Mouse (Mus musculus): ENCODE measurements around the gene Abcb1a. TPM values are rescaled to one million over a fixed set of nuclear protein-coding genes. Genes with fewer than 3 reads are reported as not detected.
A peak's percentile ranks its signal among the peaks of the same experiment; 100 is the strongest.

The Abcb1a gene
- 0.22 and 0.26 TPM in 2 replicates for polyA plus RNA-seq (2016; fragmentation: Nextera tagmentation; extraction: Ambion mirVana)

DNA sequence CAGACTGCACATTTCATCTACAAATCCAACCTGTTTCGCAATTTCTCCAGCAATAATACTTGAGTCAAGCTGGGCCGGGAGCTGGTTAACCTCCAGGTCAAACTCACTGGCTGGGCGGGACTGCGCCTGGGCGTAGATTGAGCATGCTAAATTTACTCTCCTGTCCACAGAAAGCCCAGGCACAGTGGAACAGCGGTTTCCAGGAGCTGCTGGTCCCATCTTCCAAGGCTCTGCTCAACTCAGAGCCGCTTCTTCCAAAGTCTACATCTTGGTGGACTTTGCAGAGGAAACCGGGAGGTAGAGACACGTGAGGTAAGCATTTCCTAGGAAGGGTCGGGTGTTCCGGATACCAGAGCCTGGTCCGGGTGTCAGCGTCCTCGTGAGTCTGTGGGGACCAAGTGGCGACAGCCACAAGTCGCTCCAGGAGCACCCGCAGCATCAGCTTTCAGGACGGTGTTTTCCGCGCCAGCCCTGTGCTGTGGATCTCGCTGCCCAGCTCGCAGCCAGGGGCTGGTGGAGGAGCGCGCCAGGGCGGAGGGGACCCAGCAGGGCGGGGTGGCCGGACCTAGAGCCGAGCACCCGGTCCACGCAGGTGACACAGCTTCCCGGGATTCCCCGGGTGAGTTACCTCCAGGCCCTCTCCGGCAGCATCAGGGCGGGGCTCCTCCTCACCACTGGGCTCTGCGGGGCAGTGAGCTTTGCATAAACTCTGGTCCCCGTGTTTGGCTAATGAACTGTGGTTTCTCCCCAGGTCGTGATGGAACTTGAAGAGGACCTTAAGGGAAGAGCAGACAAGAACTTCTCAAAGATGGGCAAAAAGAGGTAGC is at the start of gene Abcb1a:
Gene Abcb1a (plus strand): TSS at position 167 of the 827 bp plus-strand sequence.
- peak; percentile 30 for DNase-seq (ENCODE audit: low spot score)
- Histone ChIP-seq H3K4me1 (replicated peaks) (peaks cover 9% of the 10 kb centered on the region), H3K27me3 (ENCODE audit: insufficient read depth, poor library complexity, severe bottlenecking) (peaks cover 3% of the 10 kb centered on the region; the same call in 1 of the 2 replicates), H3K36me3 (no peaks in the 10 kb centered on the region), H3K27ac (no peak within 1 kb of the TSS), H3K4me3 (peak within 1 kb of the TSS; percentile 59), H3K9me3 (no peaks in the 10 kb centered on the region)
- 9% methylated on average over 37 of the region's 37 CpGs for whole genome bisulfite sequencing

GRCm38 (mm10) chr5:8622071-8622595 is 37.7 kb upstream of the Abcb1a start:
- peak; percentile 60 for DNase-seq (ENCODE audit: low spot score)
- H3K36me3 ChIP-seq: no peaks in the 10 kb centered on the region
- H3K27ac ChIP-seq: peak overlapping the region; percentile 90
- no peaks in the 10 kb centered on the region for H3K9me3 ChIP-seq
- 2% methylated on average over 49 of the region's 49 CpGs for WGBS
- peaks cover 6% of the 10 kb centered on the region; the same call in 1 of the 2 replicates for H3K4me1 ChIP-seq (replicated peaks)
- H3K4me3 ChIP-seq: peak overlapping the region; percentile 93
- 0 out of 2 replicates have a peak, but pooled peaks cover 4% of the 10 kb centered on the region for H3K27me3 ChIP-seq (ENCODE audit: insufficient read depth, poor library complexity, severe bottlenecking)

GRCm38 (mm10) chr5:8622596-8623231 is 37.2 kb upstream of the Abcb1a start, which contains the start of gene Rundc3b:
TSS of gene Rundc3b (minus strand) at chr5:8622952.
- Histone ChIP-seq H3K27ac (peak within 1 kb of the TSS; percentile 90), H3K27me3 (ENCODE audit: insufficient read depth, poor library complexity, severe bottlenecking) (0 out of 2 replicates have a peak, but pooled peaks cover 4% of the 10 kb centered on the region), H3K36me3 (no peaks in the 10 kb centered on the region), H3K9me3 (no peaks in the 10 kb centered on the region), H3K4me3 (peak within 1 kb of the TSS; percentile 93), H3K4me1 (replicated peaks) (peaks cover 6% of the 10 kb centered on the region; the same call in 1 of the 2 replicates)
- peak; percentile 92 for DNase-seq (ENCODE audit: low spot score)
- WGBS: under 1% methylated on average over 68 of the region's 74 CpGs

GRCm38 (mm10) chr5:8632901-8633300 is 27.0 kb upstream of the Abcb1a start:
- WGBS: 86% methylated on average over 3 of the region's 3 CpGs
- Histone ChIP-seq H3K9me3 (no peaks in the 10 kb centered on the region), H3K27me3 (ENCODE audit: insufficient read depth, poor library complexity, severe bottlenecking) (no peaks in the 10 kb centered on the region), H3K36me3 (no peaks in the 10 kb centered on the region), H3K4me3 (no peak overlapping the region), H3K4me1 (replicated peaks) (no peaks in the 10 kb centered on the region), H3K27ac (no peak overlapping the region)
- DNase-seq (ENCODE audit: low spot score): no peak

DNA sequence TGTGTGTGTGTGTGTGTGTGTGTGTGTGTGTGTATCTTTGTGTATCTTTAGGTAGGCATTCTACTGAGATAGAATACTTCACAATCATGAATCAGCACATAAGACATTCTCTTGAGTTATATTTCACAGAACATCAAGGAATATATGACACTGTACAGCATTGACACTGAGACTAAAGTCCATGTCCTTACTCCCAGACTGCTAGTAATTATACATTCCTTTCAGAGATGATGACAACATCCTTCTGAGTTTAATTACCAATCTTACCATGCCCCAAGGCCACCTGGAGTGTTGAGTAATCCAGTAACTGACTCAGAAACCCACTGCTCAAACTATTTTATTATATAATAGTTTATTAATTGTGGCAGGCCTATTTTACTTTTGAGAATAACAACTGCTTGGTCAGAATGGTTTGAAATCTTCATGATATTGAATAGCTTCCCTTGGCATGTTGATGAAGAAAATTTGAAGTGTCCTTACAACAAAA is 25.3 kb upstream of the Abcb1a start:
- Histone ChIP-seq H3K36me3 (no peaks in the 10 kb centered on the region), H3K9me3 (no peaks in the 10 kb centered on the region), H3K4me3 (no peak overlapping the region), H3K27ac (no peak overlapping the region), H3K4me1 (replicated peaks) (no peaks in the 10 kb centered on the region), H3K27me3 (ENCODE audit: insufficient read depth, poor library complexity, severe bottlenecking) (no peaks in the 10 kb centered on the region)
- DNase-seq (ENCODE audit: low spot score): no peak

DNA sequence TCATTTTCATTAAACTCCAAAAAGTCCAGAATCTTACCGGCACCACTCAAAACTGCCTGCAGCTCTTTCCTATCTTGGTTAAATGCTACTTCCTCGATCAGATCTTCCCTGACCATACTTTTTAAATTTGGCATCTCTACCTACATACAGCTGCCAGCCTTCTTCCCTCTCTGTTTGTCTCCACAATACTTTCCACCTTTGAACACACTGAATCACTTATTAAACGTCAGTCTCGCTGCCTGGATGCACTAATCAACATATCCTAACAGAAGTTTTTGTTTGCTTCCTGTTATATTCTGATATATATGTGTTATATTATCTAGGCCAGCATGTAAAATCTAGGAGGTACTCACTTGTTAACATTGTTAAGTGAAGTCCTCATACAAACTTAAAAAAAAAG is 11.6 kb upstream of the Abcb1a start:
- WGBS: 80% methylated on average over 4 of the region's 4 CpGs
- no peak for DNase-seq (ENCODE audit: low spot score)
- no peak overlapping the region for H3K4me3 ChIP-seq

DNA sequence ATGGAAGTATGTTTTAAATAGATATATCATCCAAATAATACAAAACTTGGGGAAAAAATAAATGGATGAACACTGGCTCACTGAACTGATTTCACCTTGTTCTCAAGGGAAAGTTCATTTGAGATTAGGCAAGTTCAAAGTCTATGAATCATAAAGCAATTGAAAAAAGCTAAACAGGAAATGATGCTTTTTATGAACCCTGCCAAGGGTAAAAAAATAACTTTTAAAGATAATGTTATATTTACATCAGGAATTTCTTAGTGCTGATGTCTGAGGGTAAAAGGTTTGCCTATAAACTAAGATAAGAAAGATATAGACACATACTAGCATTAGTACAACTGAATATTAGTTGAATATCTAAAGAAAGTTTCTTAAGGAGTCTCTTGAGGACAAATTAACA is 11.1 kb upstream of the Abcb1a start:
- H3K9me3 ChIP-seq: no peaks in the 10 kb centered on the region
- no peaks in the 10 kb centered on the region for H3K36me3 ChIP-seq
- H3K4me1 ChIP-seq (replicated peaks): no peaks in the 10 kb centered on the region
- H3K27ac ChIP-seq: no peak overlapping the region
- no peak overlapping the region for H3K4me3 ChIP-seq
- DNase-seq (ENCODE audit: low spot score): no peak
- H3K27me3 ChIP-seq (ENCODE audit: insufficient read depth, poor library complexity, severe bottlenecking): no peaks in the 10 kb centered on the region

More for the DNA sequence above, 11.6 kb upstream of the Abcb1a start:
- no peaks in the 10 kb centered on the region for H3K9me3 ChIP-seq
- no peaks in the 10 kb centered on the region for H3K4me1 ChIP-seq (replicated peaks)
- H3K27ac ChIP-seq: no peak overlapping the region
- no peaks in the 10 kb centered on the region for H3K36me3 ChIP-seq
- H3K27me3 ChIP-seq (ENCODE audit: insufficient read depth, poor library complexity, severe bottlenecking): no peaks in the 10 kb centered on the region

DNA sequence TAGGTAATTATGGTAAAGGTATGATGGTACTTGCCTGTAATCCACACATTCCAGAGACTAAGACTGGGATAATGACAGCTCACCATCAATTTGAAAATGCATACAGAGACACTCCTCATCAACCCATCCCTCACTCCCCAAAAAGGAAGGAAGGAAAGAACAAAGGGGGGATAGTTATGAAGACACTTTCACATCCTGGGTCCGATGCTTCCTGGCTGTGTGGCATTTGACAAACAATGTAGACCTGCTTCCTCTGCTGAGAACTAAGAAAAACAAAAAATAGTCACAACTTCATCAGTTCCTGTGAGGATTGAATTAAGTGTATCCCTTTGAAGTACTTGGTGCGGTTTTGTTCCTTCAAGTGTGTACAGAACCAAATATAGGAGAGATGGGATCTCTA is 7.8 kb upstream of the Abcb1a start:
- WGBS: 84% methylated on average over 2 of the region's 2 CpGs
- DNase-seq (ENCODE audit: low spot score): no peak
- Histone ChIP-seq H3K27ac (no peak overlapping the region), H3K36me3 (no peaks in the 10 kb centered on the region), H3K4me1 (replicated peaks) (no peaks in the 10 kb centered on the region), H3K27me3 (ENCODE audit: insufficient read depth, poor library complexity, severe bottlenecking) (no peaks in the 10 kb centered on the region), H3K4me3 (no peak overlapping the region), H3K9me3 (no peaks in the 10 kb centered on the region)

- H3K27ac ChIP-seq: no peak overlapping the region
- no peak for DNase-seq (ENCODE audit: low spot score)
These were observed 868 bp downstream of the Abcb1a start for GRCm38 (mm10) chr5:8660738-8661151.

GRCm38 (mm10) chr5:8664678-8665077 is 4.8 kb downstream of the Abcb1a start:
- DNase-seq (ENCODE audit: low spot score): no peak
- Histone ChIP-seq H3K36me3 (no peaks in the 10 kb centered on the region), H3K4me3 (no peak overlapping the region), H3K27ac (no peak overlapping the region), H3K4me1 (replicated peaks) (peaks cover 9% of the 10 kb centered on the region), H3K27me3 (ENCODE audit: insufficient read depth, poor library complexity, severe bottlenecking) (peaks cover 3% of the 10 kb centered on the region; the same call in 1 of the 2 replicates), H3K9me3 (no peaks in the 10 kb centered on the region)
- 81% methylated on average over 3 of the region's 3 CpGs for WGBS

More at GRCm38 (mm10) chr5:8660738-8661151, 868 bp downstream of the Abcb1a start:
- H3K36me3 ChIP-seq: no peaks in the 10 kb centered on the region
- WGBS: 80% methylated on average over 10 of the region's 10 CpGs
- H3K9me3 ChIP-seq: no peaks in the 10 kb centered on the region
- peak overlapping the region; percentile 59 for H3K4me3 ChIP-seq
- H3K27me3 ChIP-seq (ENCODE audit: insufficient read depth, poor library complexity, severe bottlenecking): peaks cover 3% of the 10 kb centered on the region; the same call in 1 of the 2 replicates
- peaks cover 9% of the 10 kb centered on the region for H3K4me1 ChIP-seq (replicated peaks)

DNA sequence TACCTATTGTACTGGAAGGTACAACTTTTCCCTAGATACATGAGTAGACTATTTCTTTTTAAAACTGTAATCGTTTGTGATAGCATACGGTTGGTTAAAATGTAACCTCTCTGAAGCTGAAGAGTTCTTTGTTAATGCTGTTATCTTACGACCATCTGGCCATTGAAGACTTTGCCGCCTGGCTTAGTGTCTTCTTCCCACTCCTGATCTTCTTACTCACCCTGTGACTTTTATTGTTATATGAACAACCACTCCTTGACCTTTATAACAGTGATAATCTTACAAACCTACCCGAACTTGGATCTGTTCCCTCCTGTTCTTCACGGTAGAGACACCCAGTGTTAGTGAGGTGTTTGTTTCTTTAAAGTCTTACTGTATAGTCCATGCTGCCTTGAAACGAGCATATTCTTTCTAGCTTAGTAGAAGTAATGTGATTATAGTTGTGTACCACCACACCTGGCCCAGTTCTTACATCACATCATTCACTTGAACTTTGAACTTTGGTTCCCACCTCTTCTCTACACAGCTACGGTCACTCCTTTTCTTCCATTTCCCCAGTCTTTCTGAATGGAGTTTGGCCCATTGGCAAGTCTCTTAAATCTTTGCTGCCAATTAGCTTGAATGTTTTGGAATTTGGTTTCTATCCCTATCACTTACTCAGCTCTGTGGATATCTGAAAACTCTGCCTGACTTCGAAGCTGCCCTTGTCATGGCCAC is 8.0 kb downstream of the Abcb1a start:
- Histone ChIP-seq H3K36me3 (no peaks in the 10 kb centered on the region), H3K27ac (no peak overlapping the region), H3K9me3 (no peaks in the 10 kb centered on the region), H3K4me1 (replicated peaks) (no peaks in the 10 kb centered on the region), H3K27me3 (ENCODE audit: insufficient read depth, poor library complexity, severe bottlenecking) (no peaks in the 10 kb centered on the region), H3K4me3 (no peak overlapping the region)
- WGBS: 86% methylated on average over 9 of the region's 9 CpGs
- no peak for DNase-seq (ENCODE audit: low spot score)

- 90% methylated on average over 1 of the region's 1 CpGs for WGBS
- H3K9me3 ChIP-seq: no peaks in the 10 kb centered on the region
These were observed 9.7 kb downstream of the Abcb1a start for GRCm38 (mm10) chr5:8669606-8670005.

More at GRCm38 (mm10) chr5:8669606-8670005, 9.7 kb downstream of the Abcb1a start:
- Histone ChIP-seq H3K4me1 (replicated peaks) (no peaks in the 10 kb centered on the region), H3K36me3 (no peaks in the 10 kb centered on the region), H3K27me3 (ENCODE audit: insufficient read depth, poor library complexity, severe bottlenecking) (no peaks in the 10 kb centered on the region), H3K27ac (no peak overlapping the region), H3K4me3 (no peak overlapping the region)
- no peak for DNase-seq (ENCODE audit: low spot score)

Data from hindbrain, embryonic 10.5 days (tissue).